Mouse (Mus musculus) megakaryocyte, embryonic 14.5 days (primary cell): ENCODE measurements around the gene Spatc1l. TPM values are rescaled to one million over a fixed set of nuclear protein-coding genes. Genes with fewer than 3 reads are reported as not detected.

Source experiments
- H3K27me3 ChIP-seq: replicated peaks from 2 replicates; pipeline ENCODE3; 2012; ENCODE audit warnings: inconsistent platforms
- H3K36me3 ChIP-seq: replicated peaks from 2 replicates; pipeline ENCODE3; 2012; ENCODE audit warnings: low read length, inconsistent platforms, mixed read lengths
- H3K4me1 ChIP-seq: 2 replicates; pipeline ENCODE4 v1.6.1; 2012; ENCODE audit warnings: inconsistent platforms
- H3K4me3 ChIP-seq: replicated peaks from 2 replicates; pipeline ENCODE3; 2012; ENCODE audit warnings: moderate library complexity, mild to moderate bottlenecking, inconsistent platforms
- H3K9me3 ChIP-seq: 2 replicates; pipeline ENCODE4 v1.6.1; 2012; ENCODE audit warnings: inconsistent platforms
- FLI1 ChIP-seq: IDR thresholded peaks from 2 replicates; pipeline ENCODE4 v1.6.1; 2012; ENCODE audit warnings: low read length, inconsistent platforms, mixed read lengths
- GATA1 ChIP-seq: IDR thresholded peaks from 3 replicates; pipeline ENCODE4 v1.6.1; 2012; ENCODE audit warnings: mixed read lengths, low read length, inconsistent platforms, borderline replicate concordance
- polyA plus RNA-seq: library from polyadenylated mRNA; stranded (reverse); fragments of >175 nt; gene quantifications from 2 replicates; pipeline ENCODE4 v1.2.3, GENCODE M21; 2012; ENCODE audit warnings: low replicate concordance; ENCODE audit not compliant: insufficient read depth

Spatc1l gene
- polyA plus RNA-seq, 1 experiment, result not detected

DNA sequence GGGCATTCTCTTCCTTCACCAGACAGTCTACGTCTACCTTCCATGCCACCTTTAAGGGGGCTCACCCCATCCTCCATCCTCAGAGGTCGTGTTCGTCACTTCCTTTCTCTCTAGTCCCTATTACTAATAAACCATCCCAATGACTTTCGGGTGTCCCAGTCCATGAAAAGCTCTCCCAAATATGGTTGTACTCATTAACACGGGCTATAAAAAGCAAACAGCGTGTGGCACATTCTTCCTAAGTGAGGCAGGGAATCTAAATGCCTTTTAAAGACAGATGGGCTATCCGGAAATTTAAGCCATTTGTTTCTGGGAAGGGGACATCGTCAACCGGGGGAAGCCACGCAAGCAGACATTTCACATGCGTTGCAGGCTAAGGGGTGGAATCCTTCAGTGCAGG is 28.1 kb downstream of the Spatc1l start:
- Histone ChIP-seq H3K27me3 (peaks cover 68% of the 10 kb centered on the region), H3K9me3 (peaks cover 14% of the 10 kb centered on the region), H3K4me1 (peaks cover 8% of the 10 kb centered on the region), H3K36me3 (no peaks in the 10 kb centered on the region), H3K4me3 (no peak overlapping the region)
- no peak for TF ChIP-seq FLI1
- TF ChIP-seq GATA1, result no peak

GRCm38 (mm10) chr10:76596338-76596737 is 34.3 kb downstream of the Spatc1l start:
- no peak for TF ChIP-seq FLI1
- TF ChIP-seq GATA1, result no peak
- Histone ChIP-seq H3K36me3 (no peaks in the 10 kb centered on the region), H3K9me3 (no peaks in the 10 kb centered on the region), H3K4me3 (peak overlapping the region; percentile 5), H3K4me1 (peaks cover 3% of the 10 kb centered on the region), H3K27me3 (peaks cover 73% of the 10 kb centered on the region)

DNA sequence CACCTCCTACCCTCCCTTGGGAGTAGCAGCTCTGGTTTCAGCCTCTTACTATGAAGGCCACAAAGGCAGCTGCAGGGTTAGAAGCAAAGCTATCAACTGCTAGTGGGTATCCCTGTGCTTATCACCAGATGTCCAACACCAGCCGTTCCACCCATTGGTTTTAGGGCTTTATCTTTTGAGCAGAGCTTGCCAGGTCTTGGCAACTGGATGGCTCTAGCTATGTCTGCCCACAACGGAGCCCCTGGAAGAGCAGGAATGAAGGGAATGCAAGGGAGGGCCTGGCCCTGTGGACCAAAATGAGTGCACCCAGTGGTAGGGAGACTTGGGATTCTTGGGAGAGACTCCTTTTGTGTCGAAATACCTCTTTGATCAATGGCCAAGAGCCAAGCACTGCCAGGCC is 40.6 kb downstream of the Spatc1l start:
- Histone ChIP-seq H3K9me3 (no peaks in the 10 kb centered on the region), H3K4me1 (no peaks in the 10 kb centered on the region), H3K36me3 (no peaks in the 10 kb centered on the region), H3K27me3 (peaks cover 74% of the 10 kb centered on the region), H3K4me3 (no peak overlapping the region)
- TF ChIP-seq FLI1 (no peak), GATA1 (no peak)

- TF ChIP-seq FLI1 (no peak), GATA1 (no peak)
- no peaks in the 10 kb centered on the region; the same call in 1 of the 2 replicates for H3K4me1 ChIP-seq
- no peak overlapping the region for H3K4me3 ChIP-seq
- peaks cover 62% of the 10 kb centered on the region for H3K27me3 ChIP-seq
- peaks cover 5% of the 10 kb centered on the region; the same call in 1 of the 2 replicates for H3K9me3 ChIP-seq
- no peaks in the 10 kb centered on the region for H3K36me3 ChIP-seq
Measured at GRCm38 (mm10) chr10:76612473-76612872, 50.4 kb downstream of the Spatc1l start.

Other genes with a start within 250 kb of the Spatc1l start
- gene Dip2a, start 217.0 kb upstream of the Spatc1l start, polyA plus RNA-seq, result 2.1 and 6.7 TPM in 2 replicates
- not detected in 2 replicates for gene AC141477.1, start 121.8 kb upstream of the Spatc1l start, polyA plus RNA-seq
- 32.3 and 41.3 TPM in 2 replicates for gene Pcnt, start 119.5 kb upstream of the Spatc1l start, polyA plus RNA-seq
- not detected in 2 replicates for gene 2610028H24Rik, start 113.2 kb upstream of the Spatc1l start, polyA plus RNA-seq
- gene Mcm3ap, start 93.3 kb upstream of the Spatc1l start, polyA plus RNA-seq, result 4.7 and 33.6 TPM in 2 replicates
- 0.74 TPM in 1 of 2 replicates, not detected in the other for gene Ybey, start 93.2 kb upstream of the Spatc1l start, polyA plus RNA-seq
- 13.1 and 30.8 TPM in 2 replicates for gene Lss, start 30.7 kb upstream of the Spatc1l start, polyA plus RNA-seq
- not detected in 2 replicates for gene Ftcd, start 13.4 kb downstream of the Spatc1l start, polyA plus RNA-seq
- gene Col6a2, start 61.4 kb downstream of the Spatc1l start, polyA plus RNA-seq, result not detected in 2 replicates
- not detected in 2 replicates for gene Col6a1, start 163.9 kb downstream of the Spatc1l start, polyA plus RNA-seq